ENCODE assay signal across 9 mouse cellular contexts in genomic region chr11:54101701-54102100, GRCm38 (mm10). TPM values are rescaled to one million over a fixed set of nuclear protein-coding genes. Genes with fewer than 3 reads are reported as not detected.
A peak's percentile ranks its signal among the peaks of the same experiment; 100 is the strongest.
DNase-seq lines count a peak whose midpoint lies in the region; ATAC-seq lines count a peak whose summit lies in the region.
"Had no signal": no experiment of that assay in that cellular context is flagged by ENCODE, and none has a peak within 500 bp of the region (broad histone marks: within the 10 kb centered on the region; RNA-seq: fewer than 3 reads in every experiment).

No protein-coding gene starts in this region.

- H3K9ac ChIP-seq in kidney, embryonic 14.5 days (ENCODE audit: low read depth, low read length): peak overlapping the region; percentile 71; the same call in 1 of the 2 replicates
- peak overlapping the region; percentile 84 for H3K9ac ChIP-seq in embryonic facial prominence, embryonic 14.5 days (ENCODE audit: low read depth, low read length)
- peak overlapping the region; percentile 73; the same call in 1 of the 2 replicates for H3K9ac ChIP-seq in intestine, embryonic 15.5 days
- no peak overlapping the region for H3K9ac ChIP-seq in neural tube, embryonic 12.5 days

- peak overlapping the region; percentile 71 for H3K4me3 ChIP-seq in kidney, embryonic 14.5 days (ENCODE audit: low read length)
- peak overlapping the region; percentile 77 for H3K4me3 ChIP-seq in embryonic facial prominence, embryonic 14.5 days (ENCODE audit: low read depth, low read length)
- H3K4me3 ChIP-seq in intestine, embryonic 15.5 days (replicated peaks): peak overlapping the region; percentile 74
- peak overlapping the region; percentile 61; the same call in 1 of the 2 replicates for H3K4me3 ChIP-seq in neural tube, embryonic 12.5 days

- no peak overlapping the region for H3K27ac ChIP-seq in kidney, embryonic 14.5 days (ENCODE audit: low read depth, low read length)
- no peak overlapping the region for H3K27ac ChIP-seq in embryonic facial prominence, embryonic 14.5 days (replicated peaks; ENCODE audit: low read depth, low read length)
- no peak overlapping the region for H3K27ac ChIP-seq in intestine, embryonic 15.5 days
- H3K27ac ChIP-seq in neural tube, embryonic 12.5 days: no peak overlapping the region

- H3K4me1 ChIP-seq in kidney, embryonic 14.5 days (ENCODE audit: control insufficient read depth, insufficient read depth, low read length): peaks cover 9% of the 10 kb centered on the region
- H3K4me1 ChIP-seq in embryonic facial prominence, embryonic 14.5 days (ENCODE audit: control insufficient read depth, insufficient read depth, low read length): peaks cover 26% of the 10 kb centered on the region
- peaks cover 12% of the 10 kb centered on the region; the same call in 1 of the 2 replicates for H3K4me1 ChIP-seq in intestine, embryonic 15.5 days (replicated peaks)
- H3K4me1 ChIP-seq in neural tube, embryonic 12.5 days: peaks cover 20% of the 10 kb centered on the region

- no peaks in the 10 kb centered on the region for H3K36me3 ChIP-seq in kidney, embryonic 14.5 days (ENCODE audit: control insufficient read depth, insufficient read depth, low read length)
- 0 out of 2 replicates have a peak, but pooled peaks cover 4% of the 10 kb centered on the region for H3K36me3 ChIP-seq in embryonic facial prominence, embryonic 14.5 days (ENCODE audit: control insufficient read depth, insufficient read depth, low read length)
- H3K36me3 ChIP-seq in intestine, embryonic 15.5 days: no peaks in the 10 kb centered on the region
- H3K36me3 ChIP-seq in neural tube, embryonic 12.5 days: no peaks in the 10 kb centered on the region
- H3K36me3 ChIP-seq: G1E had no signal

- no peaks in the 10 kb centered on the region for H3K9me3 ChIP-seq in kidney, embryonic 14.5 days (ENCODE audit: control insufficient read depth, low read length)
- no peaks in the 10 kb centered on the region for H3K9me3 ChIP-seq in embryonic facial prominence, embryonic 14.5 days (ENCODE audit: control insufficient read depth, low read length)
- no peaks in the 10 kb centered on the region for H3K9me3 ChIP-seq in intestine, embryonic 15.5 days
- H3K9me3 ChIP-seq in neural tube, embryonic 12.5 days: no peaks in the 10 kb centered on the region
- H3K9me3 ChIP-seq: G1E had no signal

- no peak for ATAC-seq in kidney, embryonic 14.5 days (ENCODE audit: low FRiP score, low TSS enrichment)
- no peak for ATAC-seq in embryonic facial prominence, embryonic 14.5 days (ENCODE audit: low read depth)
- no peak; the same call in 1 of the 2 replicates for ATAC-seq in intestine, embryonic 15.5 days
- no peak for ATAC-seq in neural tube, embryonic 12.5 days (ENCODE audit: low FRiP score, low read depth)

- DNase-seq in kidney, postnatal 14 days: no peak
- no peak for DNase-seq in embryonic facial prominence, embryonic 14.5 days (ENCODE audit: low spot score)
- DNase-seq in frontal cortex, postnatal 14 days (ENCODE audit: low spot score in 2 of 2): no peak
- no peak for DNase-seq in right cerebral cortex, postnatal 25 days
- DNase-seq in natural killer cell, adult 2 months (ENCODE audit: low spot score in 2 of 2): no peak

- H3K27me3 ChIP-seq in kidney, embryonic 14.5 days (ENCODE audit: control insufficient read depth, insufficient read depth, low read length): no peaks in the 10 kb centered on the region
- no peaks in the 10 kb centered on the region for H3K27me3 ChIP-seq in embryonic facial prominence, embryonic 14.5 days (replicated peaks; ENCODE audit: control insufficient read depth, insufficient read depth, low read length)
- no peaks in the 10 kb centered on the region for H3K27me3 ChIP-seq in intestine, embryonic 15.5 days (replicated peaks)
- H3K27me3 ChIP-seq in neural tube, embryonic 12.5 days (replicated peaks): peaks cover 7% of the 10 kb centered on the region; the same call in 1 of the 2 replicates

- 64% methylated on average over 9 of the region's 9 CpGs for WGBS in kidney, embryonic 14.5 days
- 72% methylated on average over 9 of the region's 9 CpGs for WGBS in embryonic facial prominence, embryonic 14.5 days
- WGBS in intestine, embryonic 15.5 days: 70% methylated on average over 9 of the region's 9 CpGs
- WGBS in neural tube, embryonic 12.5 days: 74% methylated on average over 9 of the region's 9 CpGs

- peak overlapping the region; percentile 100 for H3K4me2 ChIP-seq in kidney, embryonic 14.5 days (replicated peaks; ENCODE audit: low read depth, low read length)
- H3K4me2 ChIP-seq in embryonic facial prominence, embryonic 14.5 days (ENCODE audit: low read depth, low read length): peak overlapping the region; percentile 97
- H3K4me2 ChIP-seq in intestine, embryonic 15.5 days (replicated peaks): peak overlapping the region; percentile 93
- peak overlapping the region; percentile 99 for H3K4me2 ChIP-seq in neural tube, embryonic 12.5 days (replicated peaks)

RNA-seq across cellular contexts. Expression of gene P4ha2, which starts 1.8 kb away (rescaled TPM):
- polyA plus RNA-seq in kidney, embryonic 14.5 days (2014; fragmentation: Nextera tagmentation; extraction: Ambion mirVana): 19.3 and 25.1 TPM in 2 replicates
- polyA plus RNA-seq in embryonic facial prominence, embryonic 14.5 days (2014; fragmentation: Nextera tagmentation; extraction: Ambion mirVana): 107 and 120 TPM in 2 replicates
- 41.8 and 44.8 TPM in 2 replicates for polyA plus RNA-seq in intestine, embryonic 15.5 days (2015; fragmentation: Nextera tagmentation; extraction: Ambion mirVana)
- 15.2 and 17.3 TPM in 2 replicates for polyA plus RNA-seq in neural tube, embryonic 12.5 days (2016; fragmentation: Nextera tagmentation; extraction: Ambion mirVana)
- polyA plus RNA-seq: G1E had no signal

RNA-seq across cellular contexts. Expression of gene Pdlim4, which starts 32.9 kb away (rescaled TPM):
- 52.1 and 54.6 TPM in 2 replicates for polyA plus RNA-seq in kidney, embryonic 14.5 days (2014; fragmentation: Nextera tagmentation; extraction: Ambion mirVana)
- polyA plus RNA-seq in embryonic facial prominence, embryonic 14.5 days (2014; fragmentation: Nextera tagmentation; extraction: Ambion mirVana): 115 and 132 TPM in 2 replicates
- polyA plus RNA-seq in intestine, embryonic 15.5 days (2015; fragmentation: Nextera tagmentation; extraction: Ambion mirVana): 35.9 and 42.1 TPM in 2 replicates
- 46.1 and 51.4 TPM in 2 replicates for polyA plus RNA-seq in neural tube, embryonic 12.5 days (2016; fragmentation: Nextera tagmentation; extraction: Ambion mirVana)
- polyA plus RNA-seq: G1E had no signal
